In genomic region chr14:100864164-100864563, GRCm38 (mm10) we compare ENCODE assay signal across 21 mouse cellular contexts.
DNase-seq lines count a peak whose midpoint lies in the region; ATAC-seq and TF ChIP-seq lines count a peak whose summit lies in the region.
"Had no signal": no experiment of that assay in that cellular context is flagged by ENCODE, and none has a peak within 500 bp of the region (broad histone marks: within the 10 kb centered on the region; RNA-seq: fewer than 3 reads in every experiment).

No protein-coding gene starts in this region.

- no peaks in the 10 kb centered on the region for H3K36me3 ChIP-seq in intestine, embryonic 16.5 days (ENCODE audit: control insufficient read depth, insufficient read depth, low read length)
- no peaks in the 10 kb centered on the region for H3K36me3 ChIP-seq in intestine, postnatal 0 days (ENCODE audit: control insufficient read depth, insufficient read depth)
- H3K36me3 ChIP-seq in hindbrain, embryonic 14.5 days (replicated peaks; ENCODE audit: control insufficient read depth, insufficient read depth), result no peaks in the 10 kb centered on the region
- H3K36me3 ChIP-seq: embryonic facial prominence, embryonic 10.5 days; heart, embryonic 10.5 days; hindbrain, embryonic 12.5 days had no signal

- H3K9ac ChIP-seq in intestine, embryonic 16.5 days (ENCODE audit: low read depth, low read length), result no peak overlapping the region
- H3K9ac ChIP-seq in intestine, postnatal 0 days (ENCODE audit: low read depth, low read length), result no peak overlapping the region
- H3K9ac ChIP-seq in hindbrain, embryonic 14.5 days, result no peak overlapping the region
- H3K9ac ChIP-seq: forebrain, embryonic 13.5 days; forebrain, postnatal 0 days; hindbrain, embryonic 12.5 days had no signal

- H3K4me3 ChIP-seq in intestine, embryonic 16.5 days (ENCODE audit: low read length), result no peak overlapping the region
- H3K4me3 ChIP-seq in intestine, postnatal 0 days (ENCODE audit: low read depth, low read length), result no peak overlapping the region
- no peak overlapping the region for H3K4me3 ChIP-seq in hindbrain, embryonic 14.5 days (replicated peaks; ENCODE audit: low read length)
- H3K4me3 ChIP-seq: embryonic facial prominence, embryonic 10.5 days; forebrain, embryonic 13.5 days; heart, embryonic 10.5 days; hindbrain, embryonic 12.5 days had no signal

- H3K27ac ChIP-seq in intestine, embryonic 16.5 days (ENCODE audit: low read length), result no peak overlapping the region
- no peak overlapping the region for H3K27ac ChIP-seq in intestine, postnatal 0 days (ENCODE audit: low read depth, low read length)
- no peak overlapping the region for H3K27ac ChIP-seq in hindbrain, embryonic 14.5 days
- H3K27ac ChIP-seq: embryonic facial prominence, embryonic 10.5 days; forebrain, embryonic 13.5 days; heart, embryonic 10.5 days; hindbrain, embryonic 12.5 days; hindbrain, postnatal 0 days had no signal

- DNase-seq in left cerebral cortex, adult 18-20 months (ENCODE audit: low spot score in 2 of 2), result peak; percentile 5 to 31
- DNase-seq in left cerebral cortex, postnatal 10 days (ENCODE audit: extremely low spot score in 1 of 2, low spot score in 2 of 2), result no peak
- DNase-seq in brain, adult 2 months (ENCODE audit: low read depth, low spot score), result peak; percentile 53
- peak; percentile 6 for DNase-seq in forelimb bud, embryonic 11.5 days (ENCODE audit: low read depth, low spot score)
- no peak for DNase-seq in hindbrain, embryonic 14.5 days (ENCODE audit: low spot score)
- DNase-seq: adrenal gland, adult 2 months; adrenal gland, postnatal 25 days; cerebellum, adult 2 months; cerebellum, postnatal 10 days; forebrain, postnatal 0 days; gastrocnemius, postnatal 10 days; heart, adult 18-20 months; heart, postnatal 10 days; heart, postnatal 4 days had no signal

- H3K4me2 ChIP-seq in intestine, embryonic 16.5 days (ENCODE audit: low read depth, low read length), result no peak overlapping the region
- H3K4me2 ChIP-seq in intestine, postnatal 0 days (replicated peaks; ENCODE audit: low read depth), result no peak overlapping the region
- no peak overlapping the region for H3K4me2 ChIP-seq in hindbrain, embryonic 14.5 days (replicated peaks)
- H3K4me2 ChIP-seq: forebrain, embryonic 13.5 days; hindbrain, embryonic 12.5 days had no signal

- no peaks in the 10 kb centered on the region for H3K9me3 ChIP-seq in intestine, embryonic 16.5 days (ENCODE audit: control insufficient read depth, low read length)
- H3K9me3 ChIP-seq in intestine, postnatal 0 days (ENCODE audit: control insufficient read depth), result no peaks in the 10 kb centered on the region
- H3K9me3 ChIP-seq in hindbrain, embryonic 14.5 days (ENCODE audit: control insufficient read depth, low read length), result no peaks in the 10 kb centered on the region
- H3K9me3 ChIP-seq: embryonic facial prominence, embryonic 10.5 days; forebrain, embryonic 13.5 days; heart, embryonic 10.5 days; hindbrain, embryonic 12.5 days had no signal

- WGBS in intestine, embryonic 16.5 days, result 84% methylated on average over 1 of the region's 1 CpGs
- WGBS in intestine, postnatal 0 days, result 84% methylated on average over 1 of the region's 1 CpGs
- WGBS in hindbrain, embryonic 14.5 days, result 98% methylated on average over 1 of the region's 1 CpGs

- H3K27me3 ChIP-seq in intestine, embryonic 16.5 days (replicated peaks; ENCODE audit: control insufficient read depth, insufficient read depth, low read length), result no peaks in the 10 kb centered on the region
- no peaks in the 10 kb centered on the region for H3K27me3 ChIP-seq in intestine, postnatal 0 days (replicated peaks; ENCODE audit: control insufficient read depth, insufficient read depth, low read length)
- H3K27me3 ChIP-seq in hindbrain, embryonic 14.5 days (ENCODE audit: control insufficient read depth, insufficient read depth, low read length), result no peaks in the 10 kb centered on the region
- H3K27me3 ChIP-seq: forebrain, embryonic 13.5 days; hindbrain, embryonic 12.5 days had no signal

- no peak for TF ChIP-seq CTCF in intestine, postnatal 0 days (IDR thresholded peaks at IDR 0.05; ENCODE audit: low read depth)

- intact Hi-C loops in left cerebral cortex, postnatal 10 days (cut with DNase I), result no loop called here

- H3K4me1 ChIP-seq in intestine, embryonic 16.5 days (ENCODE audit: control insufficient read depth, insufficient read depth, low read length), result no peaks in the 10 kb centered on the region
- H3K4me1 ChIP-seq in intestine, postnatal 0 days (replicated peaks; ENCODE audit: control insufficient read depth, insufficient read depth, low read length), result no peaks in the 10 kb centered on the region; the same call in 1 of the 2 replicates
- no peaks in the 10 kb centered on the region for H3K4me1 ChIP-seq in hindbrain, embryonic 14.5 days (replicated peaks; ENCODE audit: control insufficient read depth, insufficient read depth, low read length)
- H3K4me1 ChIP-seq: embryonic facial prominence, embryonic 10.5 days; forebrain, embryonic 13.5 days; heart, embryonic 10.5 days; hindbrain, embryonic 12.5 days had no signal

- ATAC-seq in intestine, embryonic 16.5 days, result peak; percentile 30; the same call in 1 of the 2 replicates
- ATAC-seq in intestine, postnatal 0 days, result no peak
- ATAC-seq in hindbrain, embryonic 14.5 days (ENCODE audit: low FRiP score), result no peak
- ATAC-seq: forebrain, embryonic 13.5 days; forebrain, postnatal 0 days; hindbrain, postnatal 0 days had no signal

Comparison
In these comparisons a context has a peak if more than half of its experiments do, and no peak if none do; other contexts are left out.
1. DNase-seq: peak in left cerebral cortex, adult 18-20 months (2 of 2), brain, adult 2 months (single experiment) and forelimb bud, embryonic 11.5 days (single experiment); none in left cerebral cortex, postnatal 10 days (0 of 2) and hindbrain, embryonic 14.5 days (single experiment).